Mouse (Mus musculus): ENCODE measurements around the gene Ubox5.
"Not testable (repeated sequence)": the region's sequence is repeated elsewhere in the genome, so short reads cannot be mapped to it uniquely, and the experiment has no call there.

- TF ChIP-seq POLR2AphosphoS2 (IDR thresholded peaks at IDR 0.05; ENCODE audit: low read depth, low read length); CTCF (conservative IDR thresholded peaks at IDR 0.05 in 1 of 2, IDR thresholded peaks at IDR 0.05 in 1 of 2; ENCODE audit: low read depth in 2 of 2, low read length in 2 of 2); MAX (IDR thresholded peaks at IDR 0.05; ENCODE audit: low read length): not testable (repeated sequence)
Measured at GRCm38 (mm10) chr2:130576564-130576963, 53.3 kb downstream of the Ubox5 start.
